Mouse (Mus musculus) left cerebral cortex, postnatal 10 days (tissue): ENCODE measurements around the gene Rfpl4. TPM values are rescaled to one million over a fixed set of nuclear protein-coding genes. Genes with fewer than 3 reads are reported as not detected.
"Not testable (repeated sequence)": the region's sequence is repeated elsewhere in the genome, so short reads cannot be mapped to it uniquely, and the experiment has no call there.

Source experiments
- DNase-seq, 2 experiments: peaks; one replicate each; pipeline ENCODE4 v3.0.0; 2021 to 2022; ENCODE audit warnings: low spot score in 2 of 2, mixed read lengths in 1 of 2; ENCODE audit errors: extremely low spot score in 1 of 2
- intact Hi-C: fragments of 180-260 bp; cut with DNase I; formaldehyde crosslinking; loops from one replicate; pipeline ENCODE4 v1.15.1; 2025
- total RNA-seq, 2 experiments: library from RNA; stranded (reverse); gene quantifications; 2 replicates each; pipeline ENCODE4 v1.2.3; 2021

Rfpl4 gene
- total RNA-seq, 2 experiments from 2014 or later = not detected

GRCm38 (mm10) chr7:5083325-5084105 is 33.2 kb downstream of the Rfpl4 start:
- intact Hi-C loops = loop anchor here (10.0 kb wide), 1 partner anchor 1091 kb away; the partner anchor contains the start of gene Zfp444
- DNase-seq = no peak

DNA sequence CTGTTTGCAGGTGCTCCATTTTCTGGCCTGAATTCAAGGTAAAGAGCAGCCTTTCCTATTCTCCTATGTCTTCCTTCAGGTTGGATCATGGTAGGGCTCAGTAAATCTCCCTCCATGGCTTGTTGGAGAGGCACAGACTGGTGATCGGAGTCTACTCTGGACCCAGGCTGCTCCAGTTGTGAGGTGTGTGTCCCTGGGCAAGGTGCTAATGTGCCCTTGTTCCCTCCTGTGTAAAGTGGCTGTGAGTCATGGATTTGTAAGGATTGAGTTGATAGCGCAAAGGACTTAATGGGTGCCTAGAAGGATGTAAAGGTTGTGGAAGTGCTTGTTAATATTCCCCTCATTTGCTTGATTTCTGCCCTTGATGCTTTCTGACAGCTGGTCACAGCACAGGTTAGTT is 34.8 kb downstream of the Rfpl4 start:
- DNase-seq = no peak
- intact Hi-C loops = loop anchor here (2.0 to 10.0 kb wide), 2 partner anchors 19 to 1093 kb away; partner anchors contain the start of genes U2af2 and Zfp444

DNA sequence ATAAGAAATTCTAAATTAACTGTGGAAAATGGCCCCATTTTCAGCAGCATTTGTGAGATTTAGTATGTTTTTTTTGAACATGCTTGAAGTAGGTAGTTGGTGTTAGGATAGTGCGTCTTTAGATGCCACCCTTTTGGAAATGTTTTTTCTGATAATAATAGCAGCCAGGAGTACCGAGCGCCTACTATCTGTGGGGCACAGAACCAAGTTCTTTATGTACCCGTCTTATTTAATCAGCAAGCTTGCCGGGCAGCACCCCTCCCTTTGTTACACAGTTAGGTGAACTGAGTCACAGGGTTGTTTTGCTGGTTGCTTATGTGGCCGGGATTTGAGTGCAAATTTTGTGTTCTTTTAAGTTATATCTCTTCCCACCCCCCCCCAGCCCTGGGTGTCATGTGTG is 35.5 kb downstream of the Rfpl4 start:
- DNase-seq = no peak

DNA sequence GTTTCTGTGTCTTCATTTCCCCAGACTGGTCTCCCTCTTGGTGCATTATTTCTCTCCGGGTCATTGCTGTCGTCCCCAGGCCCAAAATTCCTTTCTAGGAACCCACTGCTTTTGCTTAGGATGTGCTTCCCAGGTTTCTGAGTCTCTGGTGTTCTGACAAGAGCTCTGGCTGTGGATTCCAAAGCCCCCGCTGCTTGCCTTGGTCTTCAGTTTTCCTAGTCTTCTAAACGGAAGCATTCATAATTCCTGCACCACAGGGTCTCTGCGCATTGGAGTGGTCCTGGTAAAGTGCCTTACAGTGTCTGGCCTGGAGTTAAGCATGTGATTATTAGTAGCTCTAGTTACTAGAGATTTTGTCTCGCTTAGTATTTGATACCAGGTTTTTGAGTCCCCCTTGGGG is 35.9 kb downstream of the Rfpl4 start:
- DNase-seq = no peak
- intact Hi-C loops = loop anchor here (2.0 to 10.0 kb wide), 2 partner anchors 18 to 1094 kb away; partner anchors contain the start of genes U2af2 and Zfp444

More for the DNA sequence above, 35.5 kb downstream of the Rfpl4 start:
- intact Hi-C loops = loop anchor here (2.0 to 10.0 kb wide), 2 partner anchors 18 to 1094 kb away; partner anchors contain the start of genes U2af2 and Zfp444

- intact Hi-C loops = loop anchor here (2.0 to 10.0 kb wide), 2 partner anchors 17 to 1095 kb away; partner anchors contain the start of genes U2af2 and Zfp444
- peak; percentile 95 to 99 for DNase-seq
These were observed 36.6 kb downstream of the Rfpl4 start, which contains the start of gene Epn1 for GRCm38 (mm10) chr7:5080010-5080751. Gene Epn1, plus strand, starts transcription at chr7:5080235.

DNA sequence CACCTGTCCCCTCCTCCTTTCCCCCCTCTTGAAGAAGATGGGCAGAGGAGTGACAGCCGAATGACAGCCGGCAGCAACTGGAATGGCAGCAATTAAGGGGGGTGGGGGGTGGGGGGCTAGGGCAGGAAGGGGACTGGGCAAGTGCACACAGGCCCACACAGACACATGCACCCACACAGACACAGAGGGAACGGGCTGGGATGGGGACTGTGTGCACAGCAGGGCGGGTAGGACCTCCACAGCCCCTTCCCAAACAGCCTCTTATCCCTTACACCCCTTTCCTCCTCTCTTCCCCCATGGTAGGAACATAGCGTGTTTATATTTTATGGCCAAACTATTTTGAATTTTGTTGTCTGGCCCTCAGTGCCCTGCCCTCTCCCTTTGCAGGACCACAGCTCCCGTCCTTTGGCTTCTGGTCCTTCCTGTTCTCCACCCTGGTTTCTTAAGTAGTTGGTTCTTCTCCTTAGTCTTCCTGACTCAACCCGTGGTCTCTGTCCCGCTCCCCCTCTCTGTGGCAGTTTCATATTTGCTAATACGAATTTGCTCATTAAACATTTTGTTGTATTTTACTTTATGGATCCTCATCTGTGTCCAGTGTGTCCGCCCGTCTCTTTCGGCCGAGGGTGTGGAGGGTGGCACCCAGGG is 37.3 kb downstream of the Rfpl4 start:
- DNase-seq = not testable (repeated sequence)
- intact Hi-C loops = loop anchor here (2.0 to 10.0 kb wide), 2 partner anchors 17 to 1095 kb away; partner anchors contain the start of genes U2af2 and Zfp444

DNA sequence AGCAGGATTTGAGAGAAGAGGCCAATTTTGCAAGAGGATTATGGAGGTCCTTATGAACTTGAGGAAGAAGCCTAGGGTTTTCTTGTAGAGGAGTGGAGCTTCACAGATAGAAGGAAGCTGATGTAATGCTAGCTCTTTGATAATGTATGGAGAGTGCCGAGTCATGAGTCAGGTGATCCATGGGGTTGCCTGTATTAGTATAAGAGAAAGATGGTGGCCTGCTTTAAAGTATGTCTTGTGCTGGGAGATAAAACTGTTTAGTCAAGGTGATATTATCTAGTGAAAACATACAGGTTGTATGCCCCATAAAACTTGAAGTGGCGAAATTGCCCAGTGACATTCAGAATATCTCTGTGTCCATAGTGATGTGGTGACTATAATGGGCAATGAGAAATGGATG is 39.8 kb downstream of the Rfpl4 start:
- intact Hi-C loops = no loop called here
- DNase-seq = no peak

GRCm38 (mm10) chr7:5074984-5075383 is 41.8 kb downstream of the Rfpl4 start:
- no peak for DNase-seq
- intact Hi-C loops = no loop called here

DNA sequence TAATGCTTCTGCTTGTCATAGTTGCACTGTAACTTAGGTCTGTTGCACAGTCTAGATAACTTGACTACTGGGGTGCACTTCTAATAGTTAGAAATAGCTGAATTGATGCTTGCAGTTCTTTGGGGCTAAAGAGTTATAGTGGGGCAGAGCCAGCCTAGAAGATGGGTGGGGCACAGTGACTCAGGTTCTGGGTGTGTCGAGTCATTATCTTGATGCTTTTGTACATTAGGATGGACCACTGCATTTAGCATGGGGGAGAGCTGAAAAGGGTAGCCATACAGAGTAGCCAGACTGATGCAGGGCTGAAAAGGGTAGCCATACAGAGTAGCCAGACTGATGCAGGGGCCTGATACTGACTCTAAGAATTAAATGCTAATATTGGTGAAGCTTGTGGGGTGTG is 43.2 kb downstream of the Rfpl4 start:
- intact Hi-C loops = no loop called here
- DNase-seq = no peak

DNA sequence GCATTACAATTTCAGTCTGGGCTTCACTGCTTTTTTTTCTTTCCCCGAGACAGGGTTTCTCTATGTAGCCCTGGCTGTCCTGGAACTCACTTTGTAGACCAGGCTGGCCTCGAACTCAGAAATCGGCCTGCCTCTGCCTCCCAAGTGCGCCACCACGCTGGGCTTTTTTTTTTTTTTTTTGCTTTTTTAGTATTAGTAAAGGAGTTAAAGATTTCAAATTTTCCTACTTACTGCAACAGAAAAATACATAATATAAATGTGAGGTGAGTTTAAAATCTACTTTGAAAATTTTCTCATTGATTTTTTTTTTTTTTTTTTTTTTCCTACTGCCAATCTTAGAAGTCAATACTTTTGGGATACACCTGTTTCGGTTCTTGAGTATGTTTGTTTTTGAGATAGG is 51.9 kb downstream of the Rfpl4 start:
- intact Hi-C loops = no loop called here
- DNase-seq = no peak

- intact Hi-C loops = loop anchor here (2.0 kb wide), 1 partner anchor 18 kb away; the partner anchor contains the start of gene Epn1
- DNase-seq = no peak
These were observed 54.3 kb downstream of the Rfpl4 start for GRCm38 (mm10) chr7:5062360-5063001.

GRCm38 (mm10) chr7:5061774-5062359 is 54.9 kb downstream of the Rfpl4 start, which contains the start of gene U2af2:
Gene U2af2, plus strand, starts transcription at chr7:5062143.
- intact Hi-C loops = loop anchor here (2.0 kb wide), 1 partner anchor 19 kb away; the partner anchor contains the start of gene Epn1

DNA sequence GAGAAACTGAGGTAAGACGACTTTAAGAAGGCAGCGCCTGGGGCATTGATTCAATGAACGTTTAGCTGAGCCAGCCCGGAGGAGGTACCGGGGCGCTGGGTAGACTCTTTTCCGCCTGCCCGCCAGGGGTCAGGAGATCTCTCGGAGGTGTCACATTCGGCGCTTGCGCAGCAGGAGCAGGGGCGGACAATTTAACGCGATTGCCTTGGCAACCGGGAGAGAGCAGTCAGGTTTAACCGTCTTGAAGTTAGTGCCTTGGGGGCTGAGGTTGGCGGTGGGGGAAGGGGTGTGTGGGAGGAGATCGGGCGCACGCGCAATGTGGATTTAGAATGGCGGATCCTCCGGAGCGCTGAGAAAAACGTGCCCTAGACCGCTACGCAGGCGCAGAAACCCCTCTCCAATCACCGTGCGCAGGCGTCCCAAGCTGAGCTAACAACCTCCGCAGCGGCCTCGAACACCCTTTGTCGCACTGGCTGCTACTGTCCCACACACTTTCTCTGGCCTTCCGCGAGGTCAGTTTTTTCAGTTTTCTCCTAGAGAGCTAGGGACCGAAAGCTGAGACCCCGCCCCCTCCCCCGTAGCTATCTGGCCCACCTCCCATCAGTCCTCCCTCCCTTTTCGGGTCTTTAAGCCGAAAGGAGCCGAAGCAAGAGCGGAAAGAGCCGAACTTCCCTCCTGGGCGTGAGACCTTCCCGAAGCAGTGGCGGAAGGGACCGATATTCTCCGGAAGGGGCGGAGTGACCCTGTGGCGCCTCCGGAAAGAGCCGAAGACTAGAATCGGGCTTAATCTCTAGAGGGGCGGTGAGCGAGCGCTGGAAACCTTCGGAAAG is 55.6 kb downstream of the Rfpl4 start:
- intact Hi-C loops = no loop called here
- peak; percentile 99 for DNase-seq

More at GRCm38 (mm10) chr7:5061774-5062359, 54.9 kb downstream of the Rfpl4 start, which contains the start of gene U2af2:
- DNase-seq = peak; percentile 89 to 98

- peak; percentile 78 to 91 for DNase-seq
- intact Hi-C loops = no loop called here
These were observed 56.5 kb downstream of the Rfpl4 start for GRCm38 (mm10) chr7:5060239-5060731.
